Mouse (Mus musculus): ENCODE measurements around the gene Arap2. TPM values are rescaled to one million over a fixed set of nuclear protein-coding genes. Genes with fewer than 3 reads are reported as not detected.
"Not testable (repeated sequence)": the region's sequence is repeated elsewhere in the genome, so short reads cannot be mapped to it uniquely, and the experiment has no call there.

Arap2 gene
- total RNA-seq, 2 experiments from 2014 or later: 5.6 to 6.9 TPM

- no peak for DNase-seq (ENCODE audit: low spot score in 2 of 2)
These were observed 22.6 kb downstream of the Arap2 start for GRCm38 (mm10) chr5:62743220-62743922.

DNA sequence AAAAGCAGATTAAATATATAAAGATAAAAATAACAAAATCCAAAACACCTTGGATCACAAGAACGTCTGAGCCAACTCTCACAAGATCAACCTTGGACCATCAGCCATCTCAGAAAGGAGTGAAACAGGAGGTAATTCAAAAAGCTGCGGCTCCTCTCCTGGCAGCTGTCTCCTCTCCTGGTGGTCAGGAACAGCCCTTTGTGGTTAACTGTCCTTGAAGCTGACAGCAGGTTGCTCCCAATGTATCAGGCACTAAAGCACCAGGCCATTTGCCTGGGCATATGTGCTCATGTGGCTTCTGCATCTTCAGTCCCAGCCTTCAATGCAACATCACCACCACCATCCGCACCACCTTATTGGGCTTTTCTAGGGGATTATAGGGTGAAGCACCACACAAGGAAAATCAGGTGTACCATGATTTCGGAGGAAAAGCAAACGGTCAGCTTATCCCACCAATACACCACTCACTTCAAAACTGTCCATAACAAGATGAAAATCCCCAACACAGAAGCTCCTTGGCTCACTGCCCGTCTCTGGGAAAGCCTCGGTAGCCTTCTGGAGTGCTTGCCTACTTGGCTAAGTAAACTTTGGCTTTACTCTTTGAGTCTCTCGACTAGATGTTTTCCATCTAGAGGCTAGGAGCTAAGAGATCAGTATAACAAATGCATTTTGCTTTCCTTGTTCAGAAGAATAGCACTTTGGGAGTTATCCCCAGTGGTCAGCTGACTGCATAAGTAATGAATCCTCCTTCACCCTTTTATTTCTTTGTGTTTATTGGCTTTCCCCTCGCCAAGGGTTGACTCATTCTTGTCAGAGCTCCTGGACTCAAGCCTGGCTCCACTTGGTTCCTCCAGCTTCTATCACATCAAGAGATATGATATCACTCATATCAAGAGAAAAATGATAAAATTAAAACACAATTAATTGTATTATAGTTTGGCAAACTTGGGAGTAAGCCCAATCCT lies 26.2 kb downstream of the Arap2 start:
- DNase-seq (ENCODE audit: low spot score in 2 of 2): no peak

DNA sequence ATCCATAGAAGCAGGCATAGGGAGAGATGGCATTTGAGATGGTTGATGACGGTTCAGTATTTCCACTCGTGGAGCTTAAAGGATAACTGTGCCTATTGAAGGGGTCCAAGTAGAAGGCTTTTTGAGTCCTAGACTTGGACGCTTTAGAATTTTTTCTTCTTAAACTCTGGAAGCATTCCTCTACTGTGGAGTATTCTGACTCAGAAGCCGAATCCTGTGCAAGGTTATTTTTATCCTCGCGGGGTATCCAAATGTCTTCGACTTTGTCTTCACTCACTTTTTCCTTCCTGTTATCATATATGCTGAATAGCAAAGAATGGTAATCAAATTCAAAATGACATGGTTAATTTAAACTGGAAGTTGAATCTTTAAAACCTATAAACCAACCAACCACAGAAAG lies 35.4 kb downstream of the Arap2 start:
- DNase-seq (ENCODE audit: low spot score in 2 of 2): not testable (repeated sequence)

DNA sequence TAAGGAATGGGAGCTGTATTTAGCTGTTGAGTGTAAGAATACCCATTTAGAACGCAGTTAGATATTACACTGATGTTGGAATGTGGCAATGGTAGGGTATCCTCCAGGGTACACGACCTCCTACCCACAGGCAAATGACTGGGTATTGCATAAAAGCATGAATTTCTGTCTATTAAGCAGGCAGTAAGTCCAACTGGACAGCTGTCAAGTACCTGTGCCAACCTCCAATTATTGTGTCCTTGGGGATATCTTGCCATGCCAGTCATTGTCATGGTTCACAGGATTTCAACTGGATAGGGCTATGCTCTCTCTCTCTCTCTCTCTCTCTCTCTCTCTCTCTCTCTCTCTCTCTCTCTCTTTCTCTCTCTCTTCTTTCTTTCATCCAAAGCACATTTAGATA lies 40.4 kb downstream of the Arap2 start:
- no peak for DNase-seq (ENCODE audit: low spot score in 2 of 2)

- DNase-seq (ENCODE audit: low spot score in 2 of 2): no peak
These were observed 42.5 kb downstream of the Arap2 start for GRCm38 (mm10) chr5:62723261-62724105.

DNA sequence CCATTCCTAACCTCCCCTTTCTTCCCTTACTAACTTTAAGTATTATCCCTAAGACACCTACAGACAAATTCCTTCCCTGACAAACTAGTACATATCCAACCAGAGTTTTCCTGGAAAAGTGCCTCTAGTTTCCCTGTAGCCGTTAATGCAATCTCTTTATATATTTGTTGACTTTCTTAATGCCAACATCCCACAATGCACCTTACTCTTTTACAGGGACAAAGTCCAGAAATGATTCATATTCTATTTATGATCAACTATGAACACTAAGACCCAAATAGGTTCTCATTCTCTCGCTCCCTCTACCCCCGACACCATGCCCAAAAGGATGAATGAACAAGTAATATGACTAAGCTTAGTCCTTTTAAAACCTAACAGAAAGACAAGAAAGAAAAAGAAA lies 49.5 kb downstream of the Arap2 start:
- DNase-seq (ENCODE audit: low spot score in 2 of 2): no peak

DNA sequence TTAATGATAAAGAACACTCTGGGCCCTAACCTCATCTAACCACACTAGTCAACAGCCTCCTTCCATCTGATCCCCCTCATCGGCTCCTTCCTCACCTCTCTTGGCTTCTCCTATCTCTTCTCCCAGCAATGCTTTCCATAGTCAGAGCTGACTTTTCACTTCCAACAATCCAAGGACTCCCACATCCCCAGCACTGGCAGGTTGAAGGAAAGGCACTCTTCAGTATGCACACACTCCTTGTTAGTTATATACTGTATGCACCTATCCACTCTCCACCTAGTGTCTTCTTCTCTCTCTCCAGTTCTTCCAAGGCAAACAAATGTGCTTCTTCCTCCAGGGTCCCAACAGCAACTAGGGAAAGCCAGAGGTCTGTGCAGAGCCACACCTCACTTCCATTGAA lies 50.0 kb downstream of the Arap2 start:
- DNase-seq (ENCODE audit: low spot score in 2 of 2): no peak

DNA sequence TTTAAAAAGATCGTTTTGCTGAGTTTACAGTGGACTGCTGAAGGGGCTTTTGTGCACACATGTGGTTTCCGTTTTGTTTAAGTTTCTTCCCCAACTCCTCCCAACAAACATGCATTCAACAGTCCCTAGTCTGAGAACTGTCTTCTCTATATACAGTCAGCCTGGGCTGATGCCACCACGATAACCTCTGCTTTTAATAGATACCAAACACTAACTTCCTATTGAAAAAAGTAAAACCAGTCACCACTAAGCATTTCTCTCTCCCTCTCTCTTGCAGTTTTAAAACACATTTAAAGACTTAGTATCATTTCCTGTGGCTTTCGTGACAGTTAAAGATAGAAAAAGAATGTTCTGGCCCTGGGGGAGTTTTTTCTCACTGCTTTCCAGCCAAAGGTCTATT lies 50.5 kb downstream of the Arap2 start:
- DNase-seq (ENCODE audit: low spot score in 2 of 2): no peak

- DNase-seq (ENCODE audit: low spot score in 2 of 2): no peak
These were observed 55.0 kb downstream of the Arap2 start for GRCm38 (mm10) chr5:62710955-62711354.

- no peak for DNase-seq (ENCODE audit: low spot score in 2 of 2)
These were observed 59.1 kb downstream of the Arap2 start for GRCm38 (mm10) chr5:62706900-62707299.

GRCm38 (mm10) chr5:62689965-62690364 lies 76.0 kb downstream of the Arap2 start:
- DNase-seq (ENCODE audit: low spot score in 2 of 2): no peak

- no peak for DNase-seq (ENCODE audit: low spot score in 2 of 2)
These were observed 82.2 kb downstream of the Arap2 start for GRCm38 (mm10) chr5:62683751-62684150.

- no peak for DNase-seq (ENCODE audit: low spot score in 2 of 2)
These were observed 82.8 kb downstream of the Arap2 start for GRCm38 (mm10) chr5:62683207-62683606.

DNA sequence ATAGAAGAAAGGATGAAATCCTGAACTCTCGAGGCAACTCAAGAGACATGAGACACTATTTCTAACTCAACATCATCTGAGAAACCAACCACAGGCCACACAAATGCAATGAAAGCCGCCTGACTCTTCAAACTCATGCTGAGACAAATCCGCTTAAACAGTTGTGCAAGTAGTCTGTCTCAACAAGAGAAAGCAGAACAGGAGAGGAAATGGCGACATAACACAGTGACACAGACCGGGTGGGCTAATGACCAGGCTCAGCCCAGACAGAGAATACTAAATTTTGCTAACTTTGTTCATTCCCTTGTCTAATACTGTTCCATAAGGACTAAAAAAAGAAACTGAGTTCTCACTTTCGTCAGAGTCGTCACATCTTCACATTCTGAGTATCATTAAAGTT lies 88.6 kb downstream of the Arap2 start:
- DNase-seq (ENCODE audit: low spot score in 2 of 2): no peak

- DNase-seq (ENCODE audit: low spot score in 2 of 2): no peak
These were observed 93.1 kb downstream of the Arap2 start for GRCm38 (mm10) chr5:62672736-62673436.

DNA sequence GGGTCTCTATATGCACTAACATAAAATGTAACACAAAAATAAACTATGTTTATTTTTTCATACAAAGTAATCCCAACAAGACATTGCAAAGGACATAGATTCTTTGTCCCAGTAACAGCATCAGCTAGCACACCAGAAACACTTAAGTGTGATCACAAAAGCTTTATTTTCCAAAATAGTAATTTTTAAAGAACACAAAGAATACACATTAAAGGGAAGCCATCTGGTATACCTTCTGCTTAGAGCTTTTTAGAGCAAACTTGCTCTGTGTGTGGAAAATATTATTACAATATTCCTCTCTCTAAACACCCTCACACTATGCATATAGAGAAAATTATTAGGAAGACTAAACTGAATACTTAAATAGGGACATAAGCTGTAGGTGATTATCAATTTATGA lies 100.6 kb downstream of the Arap2 start:
- no peak for DNase-seq (ENCODE audit: low spot score in 2 of 2)

DNA sequence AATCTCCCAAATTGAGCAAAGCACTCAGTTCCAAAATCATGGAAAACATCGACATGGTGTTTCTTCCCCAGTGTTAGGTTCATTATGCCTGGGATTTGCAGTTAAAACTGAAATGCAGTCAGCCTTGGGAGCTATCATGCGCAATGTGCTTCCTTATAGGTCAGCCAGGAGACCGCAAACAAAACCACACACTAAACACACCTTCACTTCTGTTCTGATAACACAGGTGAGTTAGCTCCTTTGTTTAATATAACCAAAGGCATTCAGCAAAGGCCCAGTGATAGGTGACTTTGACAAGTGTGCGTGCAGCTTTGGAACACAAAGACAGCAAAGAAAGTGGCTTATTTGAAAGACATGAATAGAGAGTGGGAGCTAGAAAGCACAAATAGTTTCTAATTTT lies 101.1 kb downstream of the Arap2 start:
- no peak for DNase-seq (ENCODE audit: low spot score in 2 of 2)

- DNase-seq (ENCODE audit: low spot score in 2 of 2): no peak
These were observed 102.8 kb downstream of the Arap2 start for GRCm38 (mm10) chr5:62663206-62663605.

- no peak for DNase-seq (ENCODE audit: low spot score in 2 of 2)
These were observed 112.0 kb downstream of the Arap2 start for GRCm38 (mm10) chr5:62653924-62654323.

- DNase-seq (ENCODE audit: low spot score in 2 of 2): no peak
These were observed 123.6 kb downstream of the Arap2 start for GRCm38 (mm10) chr5:62642330-62642729.

DNA sequence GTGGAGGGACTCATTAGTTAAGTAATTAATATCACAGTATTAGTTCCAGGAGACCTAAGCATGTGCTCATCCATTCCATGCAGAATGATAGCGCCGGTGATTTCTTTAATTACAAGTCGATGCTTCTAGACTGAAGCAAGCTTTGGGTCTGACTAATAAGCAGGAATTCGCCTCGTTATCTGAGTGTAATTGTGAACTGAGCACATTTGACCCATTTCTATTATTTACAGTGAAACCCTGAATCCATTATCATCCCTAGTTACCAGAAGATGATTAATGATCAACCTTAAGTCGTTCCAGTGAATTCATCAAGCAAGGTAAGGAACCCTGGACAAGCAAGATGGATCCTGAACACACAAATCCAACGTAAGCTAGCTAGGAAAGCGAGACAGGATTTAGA lies 125.5 kb downstream of the Arap2 start:
- DNase-seq (ENCODE audit: low spot score in 2 of 2): no peak

Measured in adrenal gland, postnatal 4 days (tissue).